Mouse (Mus musculus) thymus, adult 2 months (tissue): ENCODE measurements around the gene Ogfrl1. TPM values are rescaled to one million over a fixed set of nuclear protein-coding genes. Genes with fewer than 3 reads are reported as not detected.

Experiments used
- DNase-seq: peaks from one replicate; pipeline ENCODE4 v3.0.0; 2021
- H3K27ac ChIP-seq: fragments of 200-500 bp; 2 replicates; pipeline ENCODE4 v1.5.1; 2012; ENCODE audit warnings: low read length, control low read depth; ENCODE audit not compliant: control insufficient read depth, insufficient read depth
- H3K27me3 ChIP-seq: fragments of 200-500 bp; 2 replicates; pipeline ENCODE4 v1.6.1; 2012; ENCODE audit warnings: mild to moderate bottlenecking, low read length, moderate library complexity, mixed read lengths; ENCODE audit not compliant: control insufficient read depth, insufficient read depth
- H3K36me3 ChIP-seq: fragments of 200-500 bp; 2 replicates; pipeline ENCODE4 v1.6.1; 2012; ENCODE audit warnings: mild to moderate bottlenecking, low read length, moderate library complexity; ENCODE audit not compliant: control insufficient read depth, insufficient read depth
- H3K4me1 ChIP-seq: fragments of 200-500 bp; replicated peaks from 2 replicates; pipeline ENCODE4 v1.6.1; 2012; ENCODE audit warnings: low read length; ENCODE audit not compliant: control insufficient read depth, insufficient read depth
- H3K4me3 ChIP-seq: fragments of 200-500 bp; 2 replicates; pipeline ENCODE4 v1.5.1; 2012; ENCODE audit warnings: mild to moderate bottlenecking, low read length, control low read depth, moderate library complexity; ENCODE audit not compliant: control insufficient read depth, insufficient read depth
- CTCF ChIP-seq: fragments of 200-500 bp; IDR thresholded peaks from 2 replicates; pipeline ENCODE4 v1.5.1; 2012; ENCODE audit warnings: mild to moderate bottlenecking, control low read depth, low read length, moderate library complexity, borderline replicate concordance; ENCODE audit not compliant: control insufficient read depth, poor library complexity, insufficient read depth; ENCODE audit errors: extremely low read depth
- POLR2A ChIP-seq: fragments of 200-500 bp; IDR thresholded peaks from 2 replicates; pipeline ENCODE4 v1.6.1; 2012; ENCODE audit warnings: mild to moderate bottlenecking, low read length, control low read depth, moderate library complexity; ENCODE audit not compliant: control insufficient read depth, poor library complexity, insufficient read depth; ENCODE audit errors: extremely low read depth
- WGBS: fragments of 180-500 bp; shearing (Covaris S2); methylation state at CpG from one replicate; pipeline ENCODE4 v1.1.7; 2018; 5-methylcytosine and 5-hydroxymethylcytosine counted together
- polyA plus RNA-seq: library from polyadenylated mRNA; depleted of rRNA; stranded (reverse); fragments of >200 nt; gene quantifications from 2 replicates; pipeline ENCODE4 v1.2.3, GENCODE M21; 2012

Gene Ogfrl1
- polyA plus RNA-seq, 1 experiment: 6.3 TPM

DNA sequence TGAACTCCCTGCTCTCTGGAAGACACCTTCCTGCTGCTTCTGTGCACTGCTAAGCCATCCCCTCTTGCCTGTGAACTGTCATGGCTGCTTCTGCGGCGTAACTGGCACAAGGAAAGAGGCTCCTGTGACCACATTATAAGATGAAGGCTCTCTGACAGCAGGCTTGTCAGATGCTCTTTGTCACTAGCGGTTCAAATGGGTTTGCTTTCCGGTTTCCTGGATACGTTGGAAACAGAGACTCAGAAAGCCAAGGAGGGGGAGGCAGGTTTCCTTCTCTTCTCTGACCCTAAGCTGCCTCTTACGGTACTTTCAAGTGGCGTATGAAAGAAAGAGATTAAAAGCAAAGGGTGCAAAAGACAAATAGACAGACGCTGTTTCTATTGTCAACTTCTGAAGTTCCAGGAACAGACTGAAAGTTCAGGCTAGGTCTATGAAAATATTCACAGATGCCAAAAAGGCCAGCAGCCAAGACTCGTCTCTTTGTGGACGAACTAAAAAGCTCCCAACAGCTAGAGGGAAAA, 76.2 kb downstream of the Ogfrl1 start:
- DNase-seq: peak; percentile 21
- peaks cover 5% of the 10 kb centered on the region for H3K4me1 ChIP-seq
- H3K4me3 ChIP-seq: no peak overlapping the region
- WGBS: 39% methylated on average over 10 of the region's 10 CpGs
- H3K36me3 ChIP-seq: no peaks in the 10 kb centered on the region
- no peaks in the 10 kb centered on the region for H3K27me3 ChIP-seq
- TF ChIP-seq POLR2A (no peak), CTCF (no peak)
- no peak overlapping the region for H3K27ac ChIP-seq

DNA sequence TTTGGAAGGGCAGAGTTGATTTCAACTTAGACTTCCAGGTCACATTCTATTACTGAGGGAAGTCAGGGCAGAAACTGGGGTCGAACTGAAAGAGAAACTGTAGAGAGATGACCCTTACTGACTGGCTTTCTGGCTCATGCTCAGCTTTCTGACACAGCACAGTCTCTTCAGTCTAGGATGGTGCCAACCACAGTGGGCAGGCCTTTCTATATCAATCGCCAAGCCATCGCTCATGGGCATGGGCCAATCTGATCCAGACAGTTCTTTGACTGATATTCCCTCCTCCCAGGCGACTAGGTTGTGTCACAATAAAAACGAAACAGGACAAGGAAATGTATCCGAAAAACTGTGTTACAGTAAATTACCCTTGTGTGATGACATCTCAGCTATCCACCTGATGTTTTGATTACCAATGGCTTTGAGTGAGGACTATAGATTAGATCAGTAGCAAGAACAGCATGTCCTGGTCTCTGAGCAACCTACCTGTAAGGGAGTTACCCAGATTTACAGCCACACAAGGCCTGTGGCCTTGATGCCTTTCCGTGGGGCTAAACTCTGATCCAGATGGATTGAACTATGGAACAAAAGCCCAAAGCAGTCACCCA, 76.9 kb downstream of the Ogfrl1 start:
- Histone ChIP-seq H3K4me1 (peaks cover 5% of the 10 kb centered on the region), H3K4me3 (no peak overlapping the region), H3K27me3 (no peaks in the 10 kb centered on the region), H3K27ac (no peak overlapping the region), H3K36me3 (no peaks in the 10 kb centered on the region)
- TF ChIP-seq POLR2A: no peak
- no peak for TF ChIP-seq CTCF
- 86% methylated on average over 7 of the region's 7 CpGs for WGBS
- DNase-seq: no peak
